Mouse (Mus musculus): Measurements from ENCODE around the gene Tesc. TPM values are rescaled to one million over a fixed set of nuclear protein-coding genes. Genes with fewer than 3 reads are reported as not detected.

The Tesc gene
- polyA plus RNA-seq (2015; fragmentation: Nextera tagmentation; extraction: Ambion mirVana), result 3.6 and 4.0 TPM in 2 replicates

DNA sequence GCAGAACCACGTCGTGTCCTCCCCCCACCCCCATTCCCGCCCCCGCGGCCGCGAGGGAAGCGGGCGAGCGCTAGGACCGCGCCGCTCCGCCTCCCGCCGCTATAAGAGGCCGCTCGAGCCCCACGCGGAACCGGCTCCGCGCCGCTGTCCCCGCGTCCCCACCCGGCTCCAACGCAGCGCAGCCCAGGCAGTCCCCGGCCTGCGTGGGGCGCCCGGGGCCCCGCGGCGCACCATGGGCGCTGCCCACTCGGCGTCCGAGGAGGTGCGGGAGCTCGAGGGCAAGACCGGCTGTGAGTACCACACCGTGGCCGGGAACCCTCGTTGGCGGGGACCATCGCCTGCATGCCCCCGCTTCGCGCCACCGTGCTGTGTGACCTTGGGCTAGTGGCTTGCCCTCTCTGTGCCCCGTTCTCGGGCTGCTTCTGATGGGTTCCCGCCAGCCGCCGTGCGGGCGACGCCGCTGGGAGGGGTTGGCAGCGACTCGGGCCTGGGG is at the start of gene Tesc:
TSS of gene Tesc (plus strand) at position 46 of the 493 bp plus-strand sequence.
- under 1% methylated on average over 55 of the region's 63 CpGs for WGBS
- Histone ChIP-seq H3K9ac (ENCODE audit: low read depth, low read length) (peak within 1 kb of the TSS; percentile 60), H3K27ac (ENCODE audit: low read length) (no peak within 1 kb of the TSS), H3K9me3 (ENCODE audit: control insufficient read depth, low read length) (no peaks in the 10 kb centered on the region), H3K4me2 (ENCODE audit: low read depth, low read length) (peak within 1 kb of the TSS; percentile 99), H3K4me3 (ENCODE audit: low read length) (peak within 1 kb of the TSS; percentile 69), H3K36me3 (ENCODE audit: control insufficient read depth, insufficient read depth, low read length) (no peaks in the 10 kb centered on the region), H3K4me1 (ENCODE audit: control insufficient read depth, insufficient read depth, low read length) (peaks cover 28% of the 10 kb centered on the region), H3K27me3 (replicated peaks; ENCODE audit: control insufficient read depth, insufficient read depth, low read length) (peaks cover 45% of the 10 kb centered on the region)
- ATAC-seq, result no peak

DNA sequence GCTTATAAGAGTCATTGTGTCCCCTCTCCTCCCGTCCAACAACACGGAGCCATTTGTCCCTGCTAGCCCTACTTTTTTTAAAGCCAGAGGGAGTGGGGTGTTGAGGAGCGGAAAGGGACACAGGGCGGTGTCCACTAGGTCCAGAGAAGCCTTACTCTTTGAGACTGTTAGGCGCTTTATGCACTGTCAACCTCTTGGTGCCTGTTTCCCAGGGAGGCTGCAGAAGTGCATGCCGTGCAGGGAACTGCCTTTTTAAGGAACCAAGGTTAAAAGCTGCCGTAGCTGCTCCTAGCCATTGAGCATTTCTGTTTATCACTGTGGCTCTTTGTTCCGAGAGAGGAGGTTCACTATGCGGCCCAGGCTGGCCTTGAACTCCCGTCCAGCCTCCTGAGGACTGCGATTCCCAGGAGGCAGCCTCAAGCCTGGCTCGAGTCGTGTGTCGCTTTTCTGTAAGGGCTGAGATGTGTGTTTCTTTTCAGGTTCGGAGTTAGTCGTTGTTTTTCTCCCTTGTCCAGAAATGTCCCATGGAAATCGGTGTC is 49.3 kb upstream of the Tesc start:
- ATAC-seq, result no peak
- Histone ChIP-seq H3K27me3 (replicated peaks; ENCODE audit: control insufficient read depth, insufficient read depth, low read length) (no peaks in the 10 kb centered on the region), H3K36me3 (ENCODE audit: control insufficient read depth, insufficient read depth, low read length) (peaks cover 12% of the 10 kb centered on the region; the same call in 1 of the 2 replicates), H3K9ac (ENCODE audit: low read depth, low read length) (peak overlapping the region; percentile 92), H3K4me2 (ENCODE audit: low read depth, low read length) (peak overlapping the region; percentile 84), H3K9me3 (ENCODE audit: control insufficient read depth, low read length) (no peaks in the 10 kb centered on the region), H3K4me3 (ENCODE audit: low read length) (peak overlapping the region; percentile 98), H3K27ac (ENCODE audit: low read length) (no peak overlapping the region), H3K4me1 (ENCODE audit: control insufficient read depth, insufficient read depth, low read length) (peaks cover 28% of the 10 kb centered on the region)
- WGBS, result 52% methylated on average over 17 of the region's 17 CpGs

DNA sequence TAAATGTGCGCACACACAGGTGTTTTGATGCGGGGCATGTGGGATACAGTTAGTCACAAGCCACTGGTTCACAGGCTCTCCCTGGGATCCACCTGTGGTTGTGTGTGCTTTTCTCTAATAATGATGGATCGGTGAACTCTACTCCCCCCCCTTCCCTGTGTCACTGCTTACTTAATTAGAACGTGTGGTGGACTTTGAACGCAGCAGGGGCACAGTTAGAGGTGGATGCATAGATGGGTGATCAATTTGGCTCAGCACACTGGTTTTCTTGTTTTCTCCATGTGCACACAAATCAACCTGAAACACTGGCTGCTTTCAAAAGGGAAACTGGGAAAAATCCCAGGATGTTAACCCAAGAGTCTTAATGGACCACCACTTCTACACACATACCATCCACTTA is 48.5 kb upstream of the Tesc start:
- Histone ChIP-seq H3K27me3 (replicated peaks; ENCODE audit: control insufficient read depth, insufficient read depth, low read length) (no peaks in the 10 kb centered on the region), H3K9ac (ENCODE audit: low read depth, low read length) (no peak overlapping the region; the same call in 1 of the 2 replicates), H3K27ac (ENCODE audit: low read length) (no peak overlapping the region), H3K4me2 (ENCODE audit: low read depth, low read length) (no peak overlapping the region), H3K9me3 (ENCODE audit: control insufficient read depth, low read length) (no peaks in the 10 kb centered on the region), H3K4me1 (ENCODE audit: control insufficient read depth, insufficient read depth, low read length) (peaks cover 28% of the 10 kb centered on the region), H3K4me3 (ENCODE audit: low read length) (no peak overlapping the region), H3K36me3 (ENCODE audit: control insufficient read depth, insufficient read depth, low read length) (peaks cover 18% of the 10 kb centered on the region)
- WGBS, result 59% methylated on average over 5 of the region's 5 CpGs
- ATAC-seq, result no peak

DNA sequence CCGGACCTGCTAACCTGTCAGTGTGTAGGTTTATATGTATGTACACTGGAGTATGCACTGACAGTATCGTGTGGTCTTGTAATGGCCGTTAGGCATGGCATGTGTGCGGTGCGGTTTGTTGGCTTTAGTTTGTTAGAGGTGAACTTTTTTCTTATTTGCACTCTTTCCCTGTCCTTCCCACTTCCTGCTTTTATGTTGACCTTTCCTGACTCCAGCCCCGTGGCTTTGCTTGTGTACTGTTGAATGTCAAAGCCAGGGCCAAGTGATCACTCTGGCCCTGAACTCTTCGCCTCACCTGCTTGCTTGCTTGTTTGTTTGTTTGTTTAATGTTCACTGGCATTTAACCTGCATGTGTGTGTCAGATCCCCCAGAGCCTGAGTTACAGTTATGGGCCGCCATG is 46.6 kb upstream of the Tesc start:
- Histone ChIP-seq H3K27ac (ENCODE audit: low read length) (no peak overlapping the region), H3K4me3 (ENCODE audit: low read length) (no peak overlapping the region), H3K9me3 (ENCODE audit: control insufficient read depth, low read length) (no peaks in the 10 kb centered on the region), H3K9ac (ENCODE audit: low read depth, low read length) (no peak overlapping the region), H3K4me2 (ENCODE audit: low read depth, low read length) (no peak overlapping the region), H3K27me3 (replicated peaks; ENCODE audit: control insufficient read depth, insufficient read depth, low read length) (no peaks in the 10 kb centered on the region), H3K4me1 (ENCODE audit: control insufficient read depth, insufficient read depth, low read length) (peaks cover 28% of the 10 kb centered on the region), H3K36me3 (ENCODE audit: control insufficient read depth, insufficient read depth, low read length) (peaks cover 18% of the 10 kb centered on the region)
- 78% methylated on average over 8 of the region's 8 CpGs for WGBS
- no peak for ATAC-seq

DNA sequence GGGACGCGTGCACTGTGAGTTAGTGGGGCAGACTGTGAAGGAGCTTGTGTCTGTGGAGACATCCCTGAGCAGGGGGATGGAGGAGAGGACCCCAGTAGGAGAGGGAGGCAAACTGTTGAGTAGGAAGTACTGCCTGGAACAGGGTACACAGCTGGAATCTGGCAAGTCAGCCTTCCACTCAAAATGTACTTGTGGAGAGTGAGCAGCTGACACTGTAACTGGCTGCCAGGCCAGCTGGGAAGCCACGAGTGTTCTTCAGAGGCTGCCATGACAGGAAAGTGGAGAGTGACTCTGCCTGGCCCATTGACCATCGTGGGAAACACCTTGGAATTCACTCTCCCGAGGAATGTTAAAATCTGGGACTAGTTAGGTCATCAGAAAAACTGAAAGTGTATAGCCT is 45.6 kb upstream of the Tesc start:
- WGBS, result 79% methylated on average over 5 of the region's 5 CpGs
- peaks cover 25% of the 10 kb centered on the region for H3K4me1 ChIP-seq (ENCODE audit: control insufficient read depth, insufficient read depth, low read length)
- no peaks in the 10 kb centered on the region for H3K9me3 ChIP-seq (ENCODE audit: control insufficient read depth, low read length)
- H3K4me2 ChIP-seq (ENCODE audit: low read depth, low read length), result no peak overlapping the region
- peaks cover 18% of the 10 kb centered on the region for H3K36me3 ChIP-seq (ENCODE audit: control insufficient read depth, insufficient read depth, low read length)
- ATAC-seq, result no peak
- H3K27me3 ChIP-seq (replicated peaks; ENCODE audit: control insufficient read depth, insufficient read depth, low read length), result no peaks in the 10 kb centered on the region
- no peak overlapping the region for H3K9ac ChIP-seq (ENCODE audit: low read depth, low read length)
- no peak overlapping the region for H3K27ac ChIP-seq (ENCODE audit: low read length)
- H3K4me3 ChIP-seq (ENCODE audit: low read length), result no peak overlapping the region

DNA sequence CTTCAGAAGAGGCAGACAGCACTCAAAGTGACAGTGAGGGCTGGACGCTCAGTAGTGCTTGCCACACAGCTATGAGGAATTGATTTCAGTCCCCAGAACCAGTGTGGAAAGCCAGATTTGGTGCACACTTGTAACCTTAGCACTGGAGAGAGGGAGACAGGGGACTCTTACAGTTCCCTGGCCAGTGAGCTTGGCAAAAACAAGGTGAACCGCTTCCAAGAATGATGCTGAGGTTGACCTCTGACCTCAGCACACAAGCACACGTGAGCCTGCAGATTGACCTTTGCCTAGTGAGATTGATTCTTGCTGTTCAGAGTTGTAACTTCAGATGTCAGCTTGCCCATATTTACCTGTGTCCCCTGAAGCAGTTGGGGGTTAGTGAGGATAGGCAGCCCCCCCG is 41.2 kb upstream of the Tesc start:
- peaks cover 22% of the 10 kb centered on the region for H3K36me3 ChIP-seq (ENCODE audit: control insufficient read depth, insufficient read depth, low read length)
- no peak overlapping the region for H3K4me2 ChIP-seq (ENCODE audit: low read depth, low read length)
- no peaks in the 10 kb centered on the region for H3K9me3 ChIP-seq (ENCODE audit: control insufficient read depth, low read length)
- H3K27ac ChIP-seq (ENCODE audit: low read length), result no peak overlapping the region
- H3K27me3 ChIP-seq (replicated peaks; ENCODE audit: control insufficient read depth, insufficient read depth, low read length), result no peaks in the 10 kb centered on the region
- WGBS, result 50% methylated on average over 4 of the region's 4 CpGs
- no peaks in the 10 kb centered on the region for H3K4me1 ChIP-seq (ENCODE audit: control insufficient read depth, insufficient read depth, low read length)
- no peak overlapping the region for H3K9ac ChIP-seq (ENCODE audit: low read depth, low read length)
- no peak for ATAC-seq
- H3K4me3 ChIP-seq (ENCODE audit: low read length), result no peak overlapping the region

DNA sequence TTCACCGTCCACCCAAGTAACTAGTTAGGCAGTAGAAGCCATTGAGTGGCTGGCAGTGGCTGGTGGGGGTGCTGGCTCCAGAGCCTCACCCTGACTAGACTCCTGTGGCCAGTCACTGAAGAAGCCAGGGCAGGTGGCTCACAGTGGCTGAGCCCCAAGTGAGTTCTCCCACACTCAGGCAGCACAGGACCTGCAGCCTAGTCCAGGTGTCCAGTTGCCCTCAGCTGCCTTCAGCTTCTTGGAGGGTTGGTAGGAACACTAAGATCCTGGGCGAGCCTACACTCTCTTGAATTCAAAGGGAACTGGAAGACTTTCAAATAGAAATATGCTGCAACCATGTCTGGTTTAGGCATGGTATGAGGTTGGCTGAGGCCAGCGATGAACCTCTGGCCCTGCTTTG is 39.7 kb upstream of the Tesc start:
- Histone ChIP-seq H3K27me3 (replicated peaks; ENCODE audit: control insufficient read depth, insufficient read depth, low read length) (no peaks in the 10 kb centered on the region), H3K4me3 (ENCODE audit: low read length) (no peak overlapping the region), H3K4me1 (ENCODE audit: control insufficient read depth, insufficient read depth, low read length) (no peaks in the 10 kb centered on the region), H3K9ac (ENCODE audit: low read depth, low read length) (no peak overlapping the region), H3K9me3 (ENCODE audit: control insufficient read depth, low read length) (no peaks in the 10 kb centered on the region), H3K4me2 (ENCODE audit: low read depth, low read length) (no peak overlapping the region), H3K27ac (ENCODE audit: low read length) (no peak overlapping the region), H3K36me3 (ENCODE audit: control insufficient read depth, insufficient read depth, low read length) (peaks cover 22% of the 10 kb centered on the region)
- WGBS, result 92% methylated on average over 3 of the region's 3 CpGs
- no peak for ATAC-seq

DNA sequence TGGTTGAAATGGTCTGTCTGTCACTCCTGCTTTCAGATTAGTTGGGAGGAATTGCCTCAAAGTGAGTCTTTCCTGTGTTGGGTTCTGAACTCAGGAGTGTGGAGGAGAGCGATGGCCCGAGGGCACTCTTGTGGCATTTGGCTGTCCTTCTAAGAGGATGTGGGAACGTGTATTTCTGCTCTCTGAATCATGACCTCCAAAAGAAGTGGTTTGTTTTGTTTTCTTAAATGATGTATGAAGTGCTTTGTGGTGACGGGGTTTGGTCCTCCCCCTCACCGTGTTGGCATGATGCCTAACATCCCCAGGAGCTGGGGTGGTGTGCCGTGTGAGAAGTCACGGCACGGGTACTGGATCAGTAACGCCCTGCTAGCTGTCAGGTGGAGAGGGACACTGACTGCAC is 39.2 kb upstream of the Tesc start:
- Histone ChIP-seq H3K4me2 (ENCODE audit: low read depth, low read length) (no peak overlapping the region), H3K27ac (ENCODE audit: low read length) (no peak overlapping the region), H3K27me3 (replicated peaks; ENCODE audit: control insufficient read depth, insufficient read depth, low read length) (no peaks in the 10 kb centered on the region), H3K9ac (ENCODE audit: low read depth, low read length) (no peak overlapping the region), H3K36me3 (ENCODE audit: control insufficient read depth, insufficient read depth, low read length) (peaks cover 19% of the 10 kb centered on the region), H3K4me3 (ENCODE audit: low read length) (no peak overlapping the region), H3K4me1 (ENCODE audit: control insufficient read depth, insufficient read depth, low read length) (no peaks in the 10 kb centered on the region), H3K9me3 (ENCODE audit: control insufficient read depth, low read length) (no peaks in the 10 kb centered on the region)
- 80% methylated on average over 9 of the region's 9 CpGs for WGBS
- no peak for ATAC-seq

DNA sequence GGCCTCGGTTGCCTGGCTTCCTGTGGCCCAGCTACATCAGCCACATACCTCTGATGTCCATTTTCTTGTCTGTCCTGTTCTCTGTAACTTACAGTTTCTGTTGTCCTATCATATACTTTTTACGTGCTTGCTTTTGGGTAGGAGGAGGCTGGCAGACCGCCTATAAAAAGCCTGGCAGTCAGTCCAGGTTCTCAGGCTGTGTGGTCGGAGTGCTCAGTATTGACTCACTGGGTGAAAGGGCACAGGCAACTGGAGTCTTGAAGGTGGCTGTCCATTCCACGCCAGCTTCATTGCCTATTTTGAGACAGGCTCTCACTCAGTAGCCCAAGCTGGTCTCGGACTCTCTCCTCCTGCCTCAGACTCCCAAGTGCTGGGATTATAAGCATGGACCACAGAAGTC is 37.8 kb upstream of the Tesc start:
- ATAC-seq, result no peak
- no peaks in the 10 kb centered on the region for H3K9me3 ChIP-seq (ENCODE audit: control insufficient read depth, low read length)
- H3K4me2 ChIP-seq (ENCODE audit: low read depth, low read length), result no peak overlapping the region
- no peak overlapping the region for H3K27ac ChIP-seq (ENCODE audit: low read length)
- no peaks in the 10 kb centered on the region for H3K4me1 ChIP-seq (ENCODE audit: control insufficient read depth, insufficient read depth, low read length)
- H3K9ac ChIP-seq (ENCODE audit: low read depth, low read length), result no peak overlapping the region
- no peak overlapping the region for H3K4me3 ChIP-seq (ENCODE audit: low read length)
- H3K36me3 ChIP-seq (ENCODE audit: control insufficient read depth, insufficient read depth, low read length), result peaks cover 27% of the 10 kb centered on the region
- 84% methylated on average over 6 of the region's 6 CpGs for WGBS
- H3K27me3 ChIP-seq (replicated peaks; ENCODE audit: control insufficient read depth, insufficient read depth, low read length), result no peaks in the 10 kb centered on the region

DNA sequence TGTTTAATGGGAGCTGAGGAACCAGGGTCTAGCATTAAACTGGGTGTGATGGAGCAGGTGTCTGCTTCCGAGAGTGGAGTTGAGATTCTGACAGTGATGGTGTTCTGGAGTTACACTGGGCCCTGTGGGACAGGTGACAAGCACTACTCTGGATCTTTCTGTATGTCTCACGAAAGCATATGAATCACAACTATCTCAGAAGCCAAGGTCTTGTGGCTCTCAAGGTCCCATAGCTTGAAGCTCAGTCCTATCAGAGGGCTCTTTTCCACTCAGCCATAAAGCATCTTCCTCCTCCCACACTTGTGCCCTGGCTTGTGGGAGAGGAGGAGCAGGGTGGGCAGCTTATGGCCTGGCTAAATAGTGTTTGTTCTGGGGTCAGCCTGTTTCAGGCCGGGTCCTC is 36.6 kb upstream of the Tesc start:
- Histone ChIP-seq H3K36me3 (ENCODE audit: control insufficient read depth, insufficient read depth, low read length) (peaks cover 29% of the 10 kb centered on the region), H3K4me1 (ENCODE audit: control insufficient read depth, insufficient read depth, low read length) (no peaks in the 10 kb centered on the region), H3K4me2 (ENCODE audit: low read depth, low read length) (no peak overlapping the region), H3K9ac (ENCODE audit: low read depth, low read length) (no peak overlapping the region), H3K27me3 (replicated peaks; ENCODE audit: control insufficient read depth, insufficient read depth, low read length) (no peaks in the 10 kb centered on the region), H3K27ac (ENCODE audit: low read length) (no peak overlapping the region), H3K9me3 (ENCODE audit: control insufficient read depth, low read length) (no peaks in the 10 kb centered on the region), H3K4me3 (ENCODE audit: low read length) (no peak overlapping the region)
- no peak for ATAC-seq
- WGBS, result 83% methylated on average over 3 of the region's 3 CpGs

Data from intestine, embryonic 16.5 days (tissue).